Mouse (Mus musculus): ENCODE results near the gene Pou2f2.
"Not testable (repeated sequence)": the region's sequence is repeated elsewhere in the genome, so short reads cannot be mapped to it uniquely, and the experiment has no call there.

Gene Pou2f2

GRCm38 (mm10) chr7:25057888-25058287 is 121.6 kb downstream of the Pou2f2 start:
- no peak for DNase-seq

- DNase-seq, result no peak
These were observed 122.6 kb downstream of the Pou2f2 start for GRCm38 (mm10) chr7:25056951-25057350.

GRCm38 (mm10) chr7:25052587-25052986 is 126.9 kb downstream of the Pou2f2 start:
- no peak for DNase-seq

- DNase-seq, result no peak
These were observed 130.1 kb downstream of the Pou2f2 start for GRCm38 (mm10) chr7:25049295-25049930.

GRCm38 (mm10) chr7:25047363-25047762 is 132.2 kb downstream of the Pou2f2 start:
- peak; percentile 54 for DNase-seq

- not testable (repeated sequence) for DNase-seq
These were observed 134.9 kb downstream of the Pou2f2 start for GRCm38 (mm10) chr7:25044599-25044998.

GRCm38 (mm10) chr7:25041921-25042320 is 137.6 kb downstream of the Pou2f2 start:
- no peak for DNase-seq
